7 mouse cellular contexts compared by ENCODE assay signal in genomic region chr17:85620680-85621504, GRCm38 (mm10). TPM values are rescaled to one million over a fixed set of nuclear protein-coding genes. Genes with fewer than 3 reads are reported as not detected.
DNase-seq lines count a peak whose midpoint lies in the region; ATAC-seq and TF ChIP-seq lines count a peak whose summit lies in the region.

No protein-coding gene starts in this region.

- no peak for TF ChIP-seq EP300 in liver, embryonic 14.5 days (IDR thresholded peaks at IDR 0.05; ENCODE audit: low read depth)

- H3K4me2 ChIP-seq in forebrain, embryonic 13.5 days, result peak overlapping the region; percentile 71
- peak overlapping the region; percentile 20; the same call in 1 of the 2 replicates for H3K4me2 ChIP-seq in liver, embryonic 14.5 days (ENCODE audit: low read depth)

- H3K27me3 ChIP-seq in testis, adult 2 months (ENCODE audit: control insufficient read depth, insufficient read depth, low read length), result peaks cover 12% of the 10 kb centered on the region
- H3K27me3 ChIP-seq in forebrain, embryonic 13.5 days, result peaks cover 88% of the 10 kb centered on the region
- H3K27me3 ChIP-seq in liver, embryonic 14.5 days (ENCODE audit: control insufficient read depth, insufficient read depth, low read length), result peaks cover 100% of the 10 kb centered on the region

- no peak for TF ChIP-seq CTCF in testis, adult 2 months (IDR thresholded peaks at IDR 0.05; ENCODE audit: control insufficient read depth, insufficient read depth, insufficient replicate concordance, low read depth, low read length)
- no peak for TF ChIP-seq CTCF in liver, embryonic 14.5 days (IDR thresholded peaks at IDR 0.05; ENCODE audit: low read depth)

- TF ChIP-seq POLR2A in testis, adult 2 months (IDR thresholded peaks at IDR 0.05; ENCODE audit: control insufficient read depth, low read depth, low read length), result no peak

- H3K4me1 ChIP-seq in testis, adult 2 months (ENCODE audit: control insufficient read depth, insufficient read depth, low read length), result peaks cover 7% of the 10 kb centered on the region
- peaks cover 69% of the 10 kb centered on the region for H3K4me1 ChIP-seq in forebrain, embryonic 13.5 days
- H3K4me1 ChIP-seq in liver, embryonic 14.5 days (replicated peaks; ENCODE audit: control insufficient read depth in 2 of 2, insufficient read depth in 2 of 2, low read length in 1 of 2), result no peaks in the 10 kb centered on the region

- DNase-seq in testis, postnatal 14 days (ENCODE audit: low spot score), result no peak
- no peak for DNase-seq in liver, embryonic 14.5 days (ENCODE audit: low read depth in 3 of 3, low spot score in 3 of 3)
- no peak for DNase-seq in spleen, adult 12 weeks (ENCODE audit: low spot score)
- DNase-seq in adrenal gland, postnatal 36 days, result no peak
- no peak for DNase-seq in kidney, postnatal 36 days

- no peak overlapping the region for H3K27ac ChIP-seq in testis, adult 2 months (ENCODE audit: control insufficient read depth, insufficient read depth, low read depth, low read length)
- H3K27ac ChIP-seq in forebrain, embryonic 13.5 days, result peak overlapping the region; percentile 92
- no peak overlapping the region for H3K27ac ChIP-seq in liver, embryonic 14.5 days

- no peaks in the 10 kb centered on the region for H3K36me3 ChIP-seq in testis, adult 2 months (ENCODE audit: control insufficient read depth, insufficient read depth, low read length)
- H3K36me3 ChIP-seq in forebrain, embryonic 13.5 days (ENCODE audit: poor library complexity, severe bottlenecking), result no peaks in the 10 kb centered on the region
- no peaks in the 10 kb centered on the region for H3K36me3 ChIP-seq in liver, embryonic 14.5 days (replicated peaks; ENCODE audit: control insufficient read depth, insufficient read depth, low read depth)

- H3K9me3 ChIP-seq in forebrain, embryonic 13.5 days (replicated peaks), result no peaks in the 10 kb centered on the region
- H3K9me3 ChIP-seq in liver, embryonic 14.5 days (ENCODE audit: control insufficient read depth, low read length), result no peaks in the 10 kb centered on the region

- WGBS in forebrain, embryonic 13.5 days, result under 1% methylated on average over 51 of the region's 54 CpGs
- WGBS in liver, embryonic 14.5 days (ENCODE audit: insufficient replicate concordance), result under 1% methylated on average over 49 of the region's 54 CpGs

- H3K9ac ChIP-seq in forebrain, embryonic 13.5 days, result peak overlapping the region; percentile 86
- no peak overlapping the region for H3K9ac ChIP-seq in liver, embryonic 14.5 days (replicated peaks)

- peak; percentile 78 for ATAC-seq in forebrain, embryonic 13.5 days
- no peak for ATAC-seq in liver, embryonic 14.5 days (ENCODE audit: insufficient read depth)

- peak overlapping the region; percentile 58 for H3K4me3 ChIP-seq in testis, adult 2 months (ENCODE audit: control insufficient read depth, low read depth, low read length)
- H3K4me3 ChIP-seq in forebrain, embryonic 13.5 days, result peak overlapping the region; percentile 57
- 0 out of 4 replicates have a peak overlapping the region, but pooled peaks of 1 of the 2 experiments have one; percentile 8 for H3K4me3 ChIP-seq in liver, embryonic 14.5 days (ENCODE audit: insufficient read depth in 1 of 2, low read depth in 2 of 2, low read length in 2 of 2)

RNA-seq across cellular contexts. Expression of gene Six3, which starts 7.5 kb away (rescaled TPM):
- not detected in 2 replicates for polyA plus RNA-seq in testis, adult 2 months (2012; rRNA removed)
- 18.2 and 22.4 TPM in 2 replicates for polyA plus RNA-seq in forebrain, embryonic 13.5 days (2015; fragmentation: Nextera tagmentation; extraction: Ambion mirVana)
- 0.01 and 0.02 TPM in 2 replicates for polyA plus RNA-seq in liver, embryonic 14.5 days (2012; rRNA removed)
- not detected in 2 replicates for polyA plus RNA-seq in liver, embryonic 14.5 days (2014; fragmentation: Nextera tagmentation; extraction: Ambion mirVana)
- total RNA-seq in adrenal gland, postnatal 36 days (2021), result not detected

Comparison
In these comparisons a context has a peak if more than half of its experiments do, and no peak if none do; other contexts are left out.
1. RNA of gene Six3, which starts 7.5 kb away (polyA plus RNA-seq): 18.2 to 22.4 TPM in forebrain, embryonic 13.5 days; 0.01 to 0.02 TPM in liver, embryonic 14.5 days and not detected in testis, adult 2 months; every median in the first group is over 10 times any median in the second.